In the genomic region with DNA sequence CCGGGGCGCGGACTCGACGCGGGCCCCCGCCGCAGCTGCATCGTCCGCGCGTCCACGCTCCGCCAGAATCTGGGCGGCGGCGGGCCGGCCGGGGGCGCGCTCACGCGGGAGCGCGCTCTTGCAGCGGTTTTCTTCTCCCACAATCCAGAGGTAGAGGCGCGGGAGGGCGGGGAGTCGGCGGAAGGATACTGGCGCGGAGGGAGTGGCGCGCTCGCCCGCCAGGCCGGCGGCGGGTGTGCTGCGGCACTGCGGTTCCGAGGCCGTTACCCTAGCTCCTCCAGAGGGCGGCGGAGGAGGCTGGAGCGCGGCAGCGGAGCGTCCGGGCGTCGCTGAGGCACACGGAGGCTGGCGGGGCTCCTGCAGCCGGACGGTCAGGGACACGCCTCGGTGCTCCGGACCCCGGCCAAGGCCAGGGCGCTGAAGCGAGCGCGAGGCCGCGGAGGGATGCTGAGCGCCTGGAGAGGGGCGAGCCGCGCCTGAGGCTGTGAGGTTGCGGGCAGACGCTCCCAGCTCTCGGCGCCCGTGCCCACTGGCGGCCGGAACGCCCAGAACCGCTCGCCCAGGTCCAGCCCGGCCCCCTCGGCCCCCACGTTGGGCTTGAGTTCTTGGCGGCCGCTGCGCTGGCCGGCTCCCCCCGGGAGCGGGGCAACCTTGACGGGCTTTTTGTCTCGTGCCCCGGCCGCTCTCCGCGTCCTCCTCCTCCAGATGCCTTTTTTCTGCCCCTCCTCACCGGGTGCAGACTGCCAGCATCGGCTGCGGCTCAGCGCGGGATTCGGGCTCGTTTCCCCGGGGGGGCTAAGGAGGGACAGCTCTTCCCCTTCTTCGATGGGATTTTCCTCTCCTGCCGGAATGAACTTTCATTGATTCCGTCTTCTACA, we compare ENCODE assay signal across 8 mouse cellular contexts. TPM values are rescaled to one million over a fixed set of nuclear protein-coding genes. Genes with fewer than 3 reads are reported as not detected.
DNase-seq lines count a peak whose midpoint lies in the region; ATAC-seq lines count a peak whose summit lies in the region.

A gene (plus strand): TSS at position 263 of the 878 bp plus-strand sequence.

- peak; percentile 92 for DNase-seq in adipocyte (ENCODE audit: low spot score)
- DNase-seq in embryo, embryonic 10 days (ENCODE audit: low spot score), result peak; percentile 97
- peak; percentile 96 for DNase-seq in gastrocnemius, postnatal 10 days
- peak; percentile 82 for DNase-seq in induced T-regulatory cell, adult 2 months (ENCODE audit: low read depth)
- DNase-seq in left cerebral cortex, adult 9 months (ENCODE audit: low spot score in 2 of 2), result peak; percentile 92 to 97
- DNase-seq in right cerebral cortex, postnatal 14 days, result peak; percentile 98
- DNase-seq in urinary bladder, postnatal 36 days (ENCODE audit: low spot score in 2 of 2), result peak; percentile 94 to 96

- peak; percentile 93 for ATAC-seq in megakaryocyte progenitor cell, adult 5-6 weeks (replicated peaks; ENCODE audit: poor library complexity)

RNA-seq across cellular contexts. Expression of the gene that starts here (rescaled TPM):
- total RNA-seq in gastrocnemius, postnatal 10 days (2021), result 10 to 100 TPM; 14.1 to 19.7 TPM
- 30.5 and 32.5 TPM in 2 replicates for total RNA-seq in megakaryocyte progenitor cell, adult 5-6 weeks (2015)
- total RNA-seq in megakaryocyte progenitor cell, adult 5-6 weeks (2017), result 30.9 and 40.6 TPM in 2 replicates

Comparison
In these comparisons a context has a peak if more than half of its experiments do, and no peak if none do; other contexts are left out.
1. Peak in every context shown above with its lines: DNase-seq and ATAC-seq.